Mouse (Mus musculus): ENCODE results near the gene Cenpb. TPM values are rescaled to one million over a fixed set of nuclear protein-coding genes. Genes with fewer than 3 reads are reported as not detected.

Gene Cenpb
- total and polyA plus RNA-seq, 3 experiments = 57.1 to 92.6 (median 71.9) TPM

DNA sequence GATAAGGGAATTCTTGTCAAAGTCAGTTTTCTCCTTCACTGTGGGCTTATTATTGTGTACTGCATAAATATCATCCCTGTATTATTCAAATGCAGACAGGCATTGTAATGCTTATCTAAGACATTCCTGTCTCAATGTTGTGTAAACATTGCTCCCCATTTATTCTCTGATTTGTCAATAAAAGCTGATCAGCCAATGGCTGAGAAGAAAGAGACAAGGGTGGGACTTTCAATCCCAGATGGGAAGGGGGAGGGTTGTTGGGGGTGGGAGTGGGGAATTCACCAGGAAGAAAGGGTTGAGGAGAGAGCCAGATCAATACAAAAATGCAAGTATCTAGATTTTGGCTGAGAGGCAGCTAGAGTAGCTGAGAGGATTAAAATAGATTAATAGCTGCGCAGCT, 11.0 kb downstream of the Cenpb start:
- Histone ChIP-seq H3K27ac (no peak overlapping the region), H3K79me2 (replicated peaks; ENCODE audit: control insufficient read depth, insufficient read depth, low read length) (no peaks in the 10 kb centered on the region), H3K9ac (ENCODE audit: low read depth, low read length) (no peak overlapping the region), H3K4me1 (ENCODE audit: control insufficient read depth, insufficient read depth, low read length) (no peaks in the 10 kb centered on the region), H3K4me3 (no peak overlapping the region), H3K36me3 (ENCODE audit: control insufficient read depth, insufficient read depth, low read length) (no peaks in the 10 kb centered on the region), H3K27me3 (ENCODE audit: control insufficient read depth, insufficient read depth, low read length) (no peaks in the 10 kb centered on the region)
- no peak for TF ChIP-seq CTCF (IDR thresholded peaks at IDR 0.05)
- TF ChIP-seq EP300 (IDR thresholded peaks at IDR 0.05; ENCODE audit: insufficient read depth, low read depth, low read length) = no peak
- no peak for TF ChIP-seq POLR2A (IDR thresholded peaks at IDR 0.05; ENCODE audit: insufficient read depth, low read depth, low read length)
- intact Hi-C loops (cut with DNase I) = no loop called here
- DNase-seq = no peak
- 83% methylated on average over 1 of the region's 1 CpGs for WGBS

DNA sequence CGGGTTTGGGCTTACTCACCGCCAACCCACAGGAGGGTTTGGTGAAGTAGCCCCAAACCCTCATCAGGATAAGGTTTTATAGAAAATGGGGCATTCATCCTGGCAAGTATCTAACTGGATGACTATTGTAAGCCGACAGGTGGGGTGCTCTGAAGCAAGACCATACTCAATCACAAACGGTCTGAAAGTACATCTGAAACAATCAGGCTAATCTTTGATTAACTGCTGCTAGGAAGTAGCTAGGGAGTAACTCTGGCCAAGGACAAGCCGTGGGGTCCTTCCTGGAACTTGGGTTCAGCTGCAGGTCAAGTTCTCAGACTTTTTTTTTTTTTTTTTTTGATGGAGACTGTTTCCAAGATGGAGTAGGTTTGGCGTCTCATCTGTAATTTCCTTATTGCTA, 11.9 kb downstream of the Cenpb start:
- H3K4me3 ChIP-seq = no peak overlapping the region
- 56% methylated on average over 6 of the region's 6 CpGs for WGBS
- no peaks in the 10 kb centered on the region for H3K79me2 ChIP-seq (replicated peaks; ENCODE audit: control insufficient read depth, insufficient read depth, low read length)
- H3K9ac ChIP-seq (ENCODE audit: low read depth, low read length) = no peak overlapping the region
- no peaks in the 10 kb centered on the region for H3K4me1 ChIP-seq (ENCODE audit: control insufficient read depth, insufficient read depth, low read length)
- H3K27ac ChIP-seq = no peak overlapping the region
- no peaks in the 10 kb centered on the region for H3K36me3 ChIP-seq (ENCODE audit: control insufficient read depth, insufficient read depth, low read length)
- DNase-seq = no peak
- TF ChIP-seq EP300 (IDR thresholded peaks at IDR 0.05; ENCODE audit: insufficient read depth, low read depth, low read length) = no peak
- TF ChIP-seq POLR2A (IDR thresholded peaks at IDR 0.05; ENCODE audit: insufficient read depth, low read depth, low read length) = no peak
- TF ChIP-seq CTCF (IDR thresholded peaks at IDR 0.05) = no peak
- intact Hi-C loops (cut with DNase I) = no loop called here
- no peaks in the 10 kb centered on the region for H3K27me3 ChIP-seq (ENCODE audit: control insufficient read depth, insufficient read depth, low read length)

GRCm38 (mm10) chr2:131166172-131166571, 13.7 kb downstream of the Cenpb start:
- no peaks in the 10 kb centered on the region for H3K36me3 ChIP-seq (ENCODE audit: control insufficient read depth, insufficient read depth, low read length)
- H3K4me1 ChIP-seq (ENCODE audit: control insufficient read depth, insufficient read depth, low read length) = no peaks in the 10 kb centered on the region
- no peak for DNase-seq
- H3K9ac ChIP-seq (ENCODE audit: low read depth, low read length) = no peak overlapping the region
- TF ChIP-seq CTCF (IDR thresholded peaks at IDR 0.05) (no peak), EP300 (IDR thresholded peaks at IDR 0.05; ENCODE audit: insufficient read depth, low read depth, low read length) (no peak), POLR2A (IDR thresholded peaks at IDR 0.05; ENCODE audit: insufficient read depth, low read depth, low read length) (no peak)
- 90% methylated on average over 2 of the region's 2 CpGs for WGBS
- no peaks in the 10 kb centered on the region for H3K79me2 ChIP-seq (replicated peaks; ENCODE audit: control insufficient read depth, insufficient read depth, low read length)
- no peak overlapping the region for H3K27ac ChIP-seq
- no peak overlapping the region for H3K4me3 ChIP-seq
- intact Hi-C loops (cut with DNase I) = no loop called here
- H3K27me3 ChIP-seq (ENCODE audit: control insufficient read depth, insufficient read depth, low read length) = no peaks in the 10 kb centered on the region

DNA sequence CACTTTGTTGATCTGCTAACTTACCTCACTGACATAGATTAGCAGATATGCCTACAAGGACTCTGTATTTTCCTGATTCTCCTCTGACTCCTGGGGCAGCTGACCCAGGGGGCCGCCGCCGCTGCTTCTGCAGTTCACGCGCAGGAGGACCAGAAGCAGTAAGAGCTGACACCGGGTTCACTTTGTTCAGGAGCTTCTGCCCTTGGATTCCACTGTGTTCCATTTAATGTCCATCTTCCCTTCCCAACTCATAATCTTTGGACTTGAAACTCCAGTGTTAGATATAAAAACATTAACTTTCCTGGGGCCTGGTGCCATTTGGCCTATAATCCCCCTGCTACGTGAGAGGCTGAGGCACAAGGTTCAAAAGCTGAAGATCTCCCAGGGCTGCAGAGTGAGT, 15.9 kb downstream of the Cenpb start:
- no peak overlapping the region for H3K27ac ChIP-seq
- no peaks in the 10 kb centered on the region for H3K79me2 ChIP-seq (replicated peaks; ENCODE audit: control insufficient read depth, insufficient read depth, low read length)
- H3K4me1 ChIP-seq (ENCODE audit: control insufficient read depth, insufficient read depth, low read length) = no peaks in the 10 kb centered on the region; the same call in 1 of the 2 replicates
- H3K4me3 ChIP-seq = no peak overlapping the region
- TF ChIP-seq EP300 (IDR thresholded peaks at IDR 0.05; ENCODE audit: insufficient read depth, low read depth, low read length) = no peak
- TF ChIP-seq CTCF (IDR thresholded peaks at IDR 0.05) = no peak
- TF ChIP-seq POLR2A (IDR thresholded peaks at IDR 0.05; ENCODE audit: insufficient read depth, low read depth, low read length) = no peak
- no peak for DNase-seq
- H3K9ac ChIP-seq (ENCODE audit: low read depth, low read length) = no peak overlapping the region
- H3K36me3 ChIP-seq (ENCODE audit: control insufficient read depth, insufficient read depth, low read length) = no peaks in the 10 kb centered on the region
- H3K27me3 ChIP-seq (ENCODE audit: control insufficient read depth, insufficient read depth, low read length) = no peaks in the 10 kb centered on the region
- 76% methylated on average over 7 of the region's 7 CpGs for WGBS
- intact Hi-C loops (cut with DNase I) = loop anchor here (5.0 kb wide), 2 partner anchors 88 to 202 kb away; no protein-coding TSS in a partner anchor

- no peaks in the 10 kb centered on the region for H3K79me2 ChIP-seq (replicated peaks; ENCODE audit: control insufficient read depth, insufficient read depth, low read length)
- H3K27ac ChIP-seq = peak overlapping the region; percentile 88
- H3K36me3 ChIP-seq (ENCODE audit: control insufficient read depth, insufficient read depth, low read length) = no peaks in the 10 kb centered on the region
- under 1% methylated on average over 17 of the region's 17 CpGs for WGBS
- peak overlapping the region; percentile 81 for H3K4me3 ChIP-seq
- no peaks in the 10 kb centered on the region; the same call in 1 of the 2 replicates for H3K4me1 ChIP-seq (ENCODE audit: control insufficient read depth, insufficient read depth, low read length)
- H3K27me3 ChIP-seq (ENCODE audit: control insufficient read depth, insufficient read depth, low read length) = no peaks in the 10 kb centered on the region
- peak overlapping the region; percentile 61 for H3K9ac ChIP-seq (ENCODE audit: low read depth, low read length)
- intact Hi-C loops (cut with DNase I) = loop anchor here (1.0 to 5.0 kb wide), 4 partner anchors 11 to 198 kb away; no protein-coding TSS in a partner anchor
- peak; percentile 68 for TF ChIP-seq CTCF (IDR thresholded peaks at IDR 0.05)
- TF ChIP-seq POLR2A (IDR thresholded peaks at IDR 0.05; ENCODE audit: insufficient read depth, low read depth, low read length) = no peak
- DNase-seq = peak in 1 of 2 experiments; percentile 54
Measured at GRCm38 (mm10) chr2:131160671-131161111, 19.2 kb downstream of the Cenpb start.

GRCm38 (mm10) chr2:131159938-131160581, 19.8 kb downstream of the Cenpb start, which contains the start of gene 1700037H04Rik:
Gene 1700037H04Rik (minus strand): TSS chr2:131160081.
- under 1% methylated on average over 54 of the region's 54 CpGs for WGBS
- peak; percentile 94 to 97 for DNase-seq
- Histone ChIP-seq H3K9ac (ENCODE audit: low read depth, low read length) (peak within 1 kb of the TSS; percentile 61), H3K27me3 (ENCODE audit: control insufficient read depth, insufficient read depth, low read length) (no peaks in the 10 kb centered on the region), H3K36me3 (ENCODE audit: control insufficient read depth, insufficient read depth, low read length) (no peaks in the 10 kb centered on the region), H3K4me1 (ENCODE audit: control insufficient read depth, insufficient read depth, low read length) (no peaks in the 10 kb centered on the region; the same call in 1 of the 2 replicates), H3K79me2 (replicated peaks; ENCODE audit: control insufficient read depth, insufficient read depth, low read length) (no peaks in the 10 kb centered on the region), H3K4me3 (peak within 1 kb of the TSS; percentile 81), H3K27ac (peak within 1 kb of the TSS; percentile 88)
- TF ChIP-seq POLR2A (IDR thresholded peaks at IDR 0.05; ENCODE audit: insufficient read depth, low read depth, low read length) (peak; percentile 98), CTCF (IDR thresholded peaks at IDR 0.05) (no peak), EP300 (IDR thresholded peaks at IDR 0.05; ENCODE audit: insufficient read depth, low read depth, low read length) (peak; percentile 77; the same call in 1 of the 2 replicates)
- intact Hi-C loops (cut with DNase I) = loop anchor here (1.0 to 5.0 kb wide), 4 partner anchors 11 to 198 kb away; no protein-coding TSS in a partner anchor
